Mouse (Mus musculus): ENCODE measurements at regions not wholly inside any gene's neighbourhood (a gene's known extent, or its start where the extent isn't known, plus 50 kb on each side); places are given as distances from the start of the nearest gene placed in this dataset.

GRCm38 (mm10) chr2:92851336-92851735 is 63.6 kb upstream of the Syt13 start:
- DNase-seq (ENCODE audit: low spot score in 2 of 2): no peak

GRCm38 (mm10) chr2:92853175-92853574 is 61.7 kb upstream of the Syt13 start:
- no peak for DNase-seq (ENCODE audit: low spot score in 2 of 2)

GRCm38 (mm10) chr2:92854331-92854730 is 60.6 kb upstream of the Syt13 start:
- no peak for DNase-seq (ENCODE audit: low spot score in 2 of 2)

GRCm38 (mm10) chr2:92856047-92856446 is 58.9 kb upstream of the Syt13 start:
- DNase-seq (ENCODE audit: low spot score in 2 of 2): no peak

GRCm38 (mm10) chr2:92860502-92861197 is 54.2 kb upstream of the Syt13 start:
- no peak for DNase-seq (ENCODE audit: low spot score in 2 of 2)

All from adrenal gland, adult 18-20 months (tissue).